Mouse (Mus musculus) thymus, postnatal 14 days (tissue): ENCODE results near the gene Rgs7bp.

Experiments used
- DNase-seq: peaks from one replicate; pipeline ENCODE4 v3.0.0; 2021

Gene Rgs7bp

DNA sequence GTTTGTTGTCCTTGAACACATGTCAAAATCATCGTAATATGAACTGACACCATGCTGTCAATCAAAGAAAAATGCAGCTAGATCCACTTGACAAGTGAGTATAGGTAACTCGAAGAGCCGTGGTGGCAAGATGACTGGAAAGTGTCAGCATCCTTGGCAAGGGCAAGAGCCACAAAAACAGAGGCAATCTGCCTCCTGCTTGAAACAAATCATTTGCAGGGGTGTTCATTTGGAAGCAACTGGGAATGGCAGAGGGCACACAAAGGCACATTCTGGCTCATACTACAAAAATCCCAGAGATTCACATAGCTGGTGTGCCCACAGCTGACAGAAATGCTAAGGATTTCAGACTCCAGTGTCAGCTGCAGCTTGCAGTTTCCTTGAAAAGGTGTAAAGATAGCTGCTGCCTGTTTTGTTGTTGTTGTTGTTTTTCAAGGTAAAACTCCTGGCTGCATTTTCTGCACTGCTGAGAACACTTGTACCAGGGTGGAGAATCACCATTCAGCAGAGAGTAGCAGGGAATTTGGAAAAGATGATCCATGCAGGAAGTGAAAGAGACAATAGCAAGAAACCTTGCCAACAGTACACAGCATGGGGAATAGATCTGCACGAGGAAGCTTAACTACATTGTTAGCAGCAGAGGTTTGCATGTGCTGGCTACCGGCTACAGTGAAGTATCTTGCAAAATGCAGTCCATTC, 52.4 kb downstream of the Rgs7bp start:
- DNase-seq = no peak

DNA sequence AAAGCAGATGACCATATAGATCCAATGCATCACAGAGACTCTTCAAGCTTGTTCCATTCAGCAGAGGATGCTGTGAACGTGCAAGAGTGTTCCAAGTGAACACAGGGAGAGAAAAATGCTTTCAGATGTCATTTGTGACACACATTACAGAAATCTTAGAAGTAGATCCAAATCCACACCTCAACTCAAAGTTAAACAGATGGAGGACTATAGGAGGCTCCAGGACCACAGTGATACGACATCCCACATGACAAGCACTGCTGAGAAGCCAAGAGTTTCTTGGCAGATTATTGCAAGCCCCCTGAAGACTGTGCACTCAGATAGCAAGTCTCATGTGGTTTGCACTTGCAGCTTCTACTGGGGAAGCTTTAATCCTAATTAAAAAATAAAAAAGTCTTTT, 53.0 kb downstream of the Rgs7bp start:
- no peak for DNase-seq

- DNase-seq = no peak
Observed at GRCm38 (mm10) chr13:104988811-104989258, 65.9 kb downstream of the Rgs7bp start.

DNA sequence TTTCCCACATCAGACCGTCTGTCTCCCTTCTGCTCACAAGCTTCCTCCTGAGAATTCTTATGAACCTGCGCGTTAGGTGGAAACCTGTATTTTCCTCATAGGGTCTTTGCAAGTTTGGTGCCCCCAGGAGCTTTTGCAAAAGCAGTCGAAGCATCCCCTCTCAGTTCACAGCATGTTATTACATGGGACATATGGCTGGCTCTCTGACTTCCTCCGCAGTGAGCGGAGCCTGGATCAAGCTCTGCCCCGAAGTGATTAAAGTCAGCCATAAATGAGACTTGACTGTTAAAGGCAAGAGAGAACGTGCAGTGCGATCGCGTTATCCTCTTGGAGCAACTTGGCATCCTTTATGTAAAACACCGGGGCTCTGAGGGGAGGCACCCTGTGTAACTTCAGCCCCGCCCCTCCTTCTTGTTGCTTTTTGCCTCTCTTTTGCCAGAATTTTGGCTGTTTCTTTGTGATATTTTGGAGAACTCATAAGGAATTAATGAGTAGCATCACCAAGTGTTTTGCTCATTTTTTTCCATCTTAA, 66.7 kb downstream of the Rgs7bp start:
- DNase-seq = no peak

DNA sequence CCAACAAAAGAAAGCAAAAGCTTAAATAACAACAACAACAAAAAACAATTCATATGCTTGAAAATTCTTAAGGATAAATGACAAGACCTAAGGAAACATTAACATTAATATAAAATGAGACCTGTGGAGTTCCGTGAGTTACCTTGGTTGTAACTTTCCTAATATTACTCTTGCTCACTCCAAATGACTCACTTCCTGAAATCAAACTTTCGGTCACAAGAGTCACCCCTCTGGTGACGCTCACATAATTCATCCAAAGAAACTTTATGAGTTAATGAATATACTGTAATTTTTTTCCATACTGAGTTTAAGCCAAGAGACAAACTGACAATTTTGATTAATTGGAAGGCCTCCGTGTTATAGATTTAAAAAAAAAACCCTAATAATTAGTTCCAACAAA, 69.0 kb downstream of the Rgs7bp start:
- DNase-seq = no peak

- no peak for DNase-seq
Observed at GRCm38 (mm10) chr13:104983989-104984388, 70.7 kb downstream of the Rgs7bp start.

- no peak for DNase-seq
Observed at GRCm38 (mm10) chr13:104982781-104983353, 71.9 kb downstream of the Rgs7bp start.

DNA sequence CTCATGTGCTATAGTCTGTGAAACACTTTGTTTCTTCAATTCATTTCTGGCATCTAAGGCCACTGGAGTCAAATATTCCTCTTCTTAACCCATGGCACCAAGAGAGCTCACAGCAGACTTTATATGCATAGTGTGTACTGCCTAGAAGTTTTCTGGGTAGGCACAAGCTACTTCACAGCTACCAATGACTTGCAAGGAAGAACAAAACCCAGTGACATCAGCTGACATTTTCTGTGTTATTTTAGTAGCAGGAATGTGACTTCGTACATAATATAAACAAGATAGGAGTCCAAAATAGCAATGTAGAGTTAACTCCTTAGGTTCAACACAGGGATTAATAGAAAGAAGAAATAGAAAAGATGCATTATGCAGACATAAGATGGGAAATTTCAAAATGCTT, 76.6 kb downstream of the Rgs7bp start:
- DNase-seq = no peak

DNA sequence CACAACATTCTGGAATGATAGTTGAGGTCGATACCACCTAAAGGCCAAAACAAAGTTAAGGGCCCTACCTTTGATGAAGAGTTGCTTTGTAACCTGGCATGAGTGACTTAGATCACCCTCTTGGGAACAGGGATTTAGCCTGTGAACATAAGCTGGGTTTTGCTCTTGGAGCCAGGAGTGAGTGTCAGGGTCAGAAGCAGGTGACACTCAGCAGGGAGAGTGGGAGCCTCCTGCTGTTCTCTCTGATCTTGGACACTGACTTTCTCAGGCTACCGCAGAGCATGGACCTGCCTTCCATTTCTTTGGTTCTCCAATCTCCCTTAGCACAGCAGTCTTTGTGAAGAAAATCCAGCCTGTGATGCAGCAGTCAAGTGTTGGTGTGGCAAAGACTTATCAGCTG, 87.2 kb downstream of the Rgs7bp start:
- no peak for DNase-seq

DNA sequence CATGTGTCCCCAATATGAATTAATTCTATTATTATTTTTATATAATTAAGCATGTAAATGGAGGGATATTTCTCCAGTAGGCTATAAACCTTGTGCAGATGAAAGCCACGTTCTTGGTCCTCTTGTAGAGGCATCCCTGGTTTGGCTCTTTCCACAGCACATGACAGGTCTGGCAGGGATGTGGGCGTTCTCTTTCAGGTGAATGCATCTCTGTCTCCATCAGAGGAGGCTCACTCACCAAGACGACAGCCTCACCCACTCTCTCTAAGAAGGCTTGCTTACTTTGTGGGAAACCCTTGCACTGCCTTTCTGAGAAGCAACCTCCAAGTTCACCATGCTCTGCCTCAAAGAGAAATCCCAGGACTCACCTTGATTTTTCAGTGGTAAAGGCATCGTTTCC, 91.0 kb downstream of the Rgs7bp start:
- no peak for DNase-seq

DNA sequence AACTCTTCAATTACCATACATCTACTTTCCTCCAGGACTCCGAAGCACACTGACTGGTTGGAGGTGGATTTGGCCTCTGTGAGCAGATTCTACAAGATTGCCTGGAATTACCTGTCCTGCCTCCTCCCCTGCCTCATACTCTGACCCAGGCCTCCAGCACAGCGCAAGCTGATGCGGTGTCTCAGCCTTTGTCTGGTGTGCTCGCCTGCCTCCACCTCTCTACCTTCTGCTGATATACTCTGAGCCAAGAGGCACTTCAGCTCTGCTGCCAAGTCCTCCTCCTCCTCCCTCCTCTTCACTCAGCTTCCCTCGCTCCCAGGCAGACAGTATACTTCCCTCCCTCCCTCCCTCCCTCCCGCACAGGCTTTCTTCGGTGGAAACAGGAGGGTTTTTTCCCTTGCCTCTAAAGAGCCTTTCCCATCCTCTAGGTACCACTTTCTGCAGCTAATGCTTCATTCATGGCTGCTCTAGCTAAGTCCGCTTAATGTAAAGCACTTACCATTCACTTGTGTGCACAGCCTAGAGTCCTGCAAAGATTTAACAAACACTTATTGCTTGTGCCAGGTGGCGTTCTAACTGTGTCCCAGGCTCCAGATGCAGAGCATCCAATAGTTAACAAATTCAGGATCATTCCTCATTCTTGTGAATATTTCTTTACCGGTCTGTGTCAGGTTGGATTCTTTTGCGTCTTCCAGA, 91.9 kb downstream of the Rgs7bp start:
- DNase-seq = no peak

DNA sequence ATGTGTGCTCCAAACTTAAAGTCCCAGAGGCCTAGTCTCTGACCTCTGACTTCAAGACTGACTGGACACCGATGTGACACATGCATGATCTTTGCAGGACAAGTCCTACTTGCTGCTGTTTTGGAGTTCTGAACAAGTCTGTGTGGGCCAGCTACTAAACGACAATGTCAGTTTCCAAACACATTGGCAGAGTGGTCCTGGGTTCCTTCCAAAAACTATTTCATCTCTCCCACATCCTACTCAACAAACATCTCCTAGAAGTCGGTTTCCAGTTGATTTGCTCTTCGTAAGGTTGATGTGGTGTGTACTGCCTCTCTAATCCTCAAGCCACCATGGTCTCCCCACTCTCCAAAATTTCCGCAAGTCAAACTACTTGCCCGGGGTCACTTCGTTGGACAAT, 92.6 kb downstream of the Rgs7bp start:
- DNase-seq = no peak

GRCm38 (mm10) chr13:104960951-104961715, 93.6 kb downstream of the Rgs7bp start:
- no peak for DNase-seq

DNA sequence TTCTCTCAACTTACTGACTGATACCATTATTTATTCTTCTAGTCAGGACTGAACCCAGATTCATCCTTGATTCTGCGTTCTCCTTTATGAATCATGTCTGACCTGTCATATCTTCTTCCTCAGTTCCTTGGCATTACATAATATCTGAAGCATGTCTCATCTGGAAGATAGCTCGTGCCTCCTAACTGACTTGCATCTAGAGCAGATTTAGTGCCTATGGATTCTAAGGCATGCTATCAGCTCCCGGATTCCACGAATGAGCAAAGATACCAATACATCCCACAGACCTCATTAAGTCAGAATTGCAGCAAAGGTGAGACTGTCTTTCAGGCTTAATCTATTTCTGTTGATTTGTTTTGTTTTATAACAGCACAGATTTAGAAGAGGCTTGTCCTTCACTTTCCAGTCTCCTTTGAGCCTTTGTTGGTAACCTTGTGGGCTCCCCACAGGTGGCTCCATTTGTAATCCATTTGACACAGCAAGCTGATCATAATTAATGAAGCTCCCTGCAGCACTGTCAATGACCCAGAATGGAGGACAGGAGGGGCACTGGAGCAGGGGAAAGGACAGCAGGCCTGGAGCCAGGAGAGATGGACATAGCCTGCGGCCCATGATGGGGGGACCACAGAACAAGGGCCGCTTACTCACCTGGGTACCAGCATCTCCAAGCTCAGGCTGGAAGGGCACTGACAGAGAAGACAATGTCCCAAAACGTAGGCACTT, 94.4 kb downstream of the Rgs7bp start:
- DNase-seq = no peak

DNA sequence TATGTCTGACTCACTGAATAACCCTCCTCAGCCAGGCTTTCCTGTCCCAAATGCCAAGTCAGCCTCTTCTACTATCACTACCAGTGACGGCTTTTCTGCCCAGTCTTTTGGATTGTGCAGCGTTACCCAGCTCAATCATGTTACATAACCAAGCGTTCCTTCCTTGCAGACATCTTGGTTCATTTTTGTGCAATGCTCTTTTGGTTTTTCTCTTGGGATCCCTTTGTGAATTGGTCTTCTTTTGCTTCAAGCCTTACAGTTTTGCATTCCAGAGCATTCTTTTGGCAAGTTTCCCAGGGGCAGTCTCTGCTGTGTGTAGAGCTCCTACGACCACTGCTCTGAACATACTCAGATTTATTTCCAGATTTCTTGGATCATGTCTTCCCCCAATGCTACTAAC, 95.0 kb downstream of the Rgs7bp start:
- DNase-seq = no peak

DNA sequence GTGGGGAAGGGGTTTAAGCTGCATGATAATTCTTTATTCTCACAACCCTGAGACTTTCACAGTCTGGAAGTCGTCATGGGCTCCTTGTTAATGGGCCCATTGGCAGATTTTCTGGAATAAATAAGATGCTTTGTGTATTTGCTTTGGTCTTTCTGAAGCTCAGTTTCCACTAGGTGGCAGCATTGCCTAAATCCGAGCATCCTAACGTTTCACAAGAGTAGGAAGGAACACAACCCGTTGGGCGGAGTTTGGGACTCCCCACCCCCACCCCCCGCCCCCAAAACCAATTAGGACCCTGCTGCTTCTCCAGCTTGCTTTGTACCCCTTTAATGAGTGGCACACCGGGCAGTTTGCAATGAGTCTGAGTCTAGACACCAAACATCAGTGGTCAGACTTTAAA, 106.8 kb downstream of the Rgs7bp start:
- peak; percentile 73 for DNase-seq

GRCm38 (mm10) chr13:104940483-104940882, 114.2 kb downstream of the Rgs7bp start:
- DNase-seq = no peak

DNA sequence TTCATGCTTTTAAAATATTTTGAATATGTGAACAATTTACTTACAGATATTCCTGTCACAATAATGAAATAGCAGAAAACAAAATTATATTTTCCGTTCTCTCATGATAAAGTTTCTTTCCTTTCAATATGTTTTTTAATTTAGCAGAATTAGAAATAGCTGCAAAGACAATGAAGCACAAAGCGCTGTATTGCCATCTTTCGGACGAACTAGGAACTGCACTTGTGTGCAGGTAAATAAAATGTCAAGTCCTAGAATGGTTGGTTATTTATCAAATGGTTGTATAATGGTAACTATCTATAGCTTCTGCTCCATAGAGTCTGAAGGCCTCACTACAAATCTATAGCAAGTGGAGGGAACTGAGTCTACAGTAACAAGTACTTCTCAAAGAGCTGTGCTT, 114.9 kb downstream of the Rgs7bp start:
- DNase-seq = peak; percentile 69

DNA sequence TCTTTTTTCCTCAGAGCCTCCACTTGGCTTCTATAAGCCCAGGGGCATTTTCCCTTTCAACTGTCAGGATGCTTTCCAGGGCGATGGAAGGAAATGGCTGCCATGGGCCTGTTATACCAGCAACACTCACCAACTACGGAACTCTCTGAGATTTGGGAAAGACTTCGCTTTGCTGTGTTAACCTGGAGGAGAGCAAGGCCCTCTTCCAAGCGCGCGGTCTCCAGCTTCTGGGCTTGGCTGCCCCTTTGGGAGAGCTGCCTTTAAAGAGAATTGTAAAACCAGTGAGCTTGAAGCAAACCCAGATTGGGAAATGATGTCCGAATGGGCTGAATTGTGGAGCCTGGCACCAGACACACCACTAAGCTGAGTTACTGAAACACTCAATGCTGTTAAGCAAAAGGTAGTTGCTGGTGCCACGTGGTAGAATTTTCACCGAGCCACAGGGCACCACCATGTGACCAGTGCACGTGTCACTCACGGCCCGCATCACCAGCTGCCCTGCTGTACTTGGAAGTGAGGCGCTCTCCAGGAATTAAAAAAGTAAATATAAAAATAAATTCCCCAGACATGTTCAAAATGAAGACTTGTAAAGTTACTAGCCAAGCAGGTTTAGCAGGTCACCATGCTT, 115.7 kb downstream of the Rgs7bp start:
- DNase-seq = no peak

- DNase-seq = peak; percentile 39
Observed at GRCm38 (mm10) chr13:104937759-104938158, 117.0 kb downstream of the Rgs7bp start.

DNA sequence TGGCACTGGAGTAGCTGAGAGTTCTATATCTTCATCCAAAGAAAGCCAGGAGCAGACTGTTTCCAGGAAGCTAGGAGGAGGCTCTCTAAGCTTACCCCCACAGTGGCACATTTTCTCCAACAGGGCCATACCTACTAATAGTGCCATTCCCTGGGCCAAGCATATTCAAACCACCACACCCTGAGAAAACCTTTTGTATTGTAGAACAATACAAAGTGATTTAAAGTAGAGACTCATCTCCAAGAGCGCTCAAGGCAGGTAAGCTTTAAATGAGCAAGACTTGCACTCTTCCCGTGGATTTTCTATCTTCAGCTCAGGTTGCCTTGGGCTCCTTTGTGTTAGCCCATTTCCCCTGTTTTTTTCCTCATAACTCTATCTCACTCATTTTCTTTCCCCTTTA, 118.1 kb downstream of the Rgs7bp start:
- DNase-seq = no peak
